Mouse (Mus musculus) liver, embryonic 13.5 days (tissue): ENCODE data around the gene Rpap3. TPM values are rescaled to one million over a fixed set of nuclear protein-coding genes. Genes with fewer than 3 reads are reported as not detected.

Source experiments
- ATAC-seq: fragments of 200-750 bp; cut with Nextera tagmentation; 2 replicates; pipeline ENCODE4 v1.8.0; 2017; ENCODE audit warnings: low read depth, mild to moderate bottlenecking, moderate number of reproducible peaks, moderate library complexity
- DNase-seq: peaks from one replicate; pipeline ENCODE4 v3.0.0; 2022
- H3K27ac ChIP-seq: fragments of 300-500 bp; sonication (generic); 2 replicates; pipeline ENCODE4 v1.5.1; 2015; ENCODE audit warnings: moderate library complexity, mild to moderate bottlenecking, inconsistent platforms
- H3K27me3 ChIP-seq: fragments of 300-500 bp; sonication (generic); 2 replicates; pipeline ENCODE4 v1.6.1; 2015; ENCODE audit warnings: mild to moderate bottlenecking, inconsistent platforms
- H3K36me3 ChIP-seq: fragments of 300-500 bp; sonication (generic); 2 replicates; pipeline ENCODE4 v1.6.1; 2015; ENCODE audit warnings: mild to moderate bottlenecking, inconsistent platforms
- H3K4me1 ChIP-seq: fragments of 300-500 bp; sonication (generic); replicated peaks from 2 replicates; pipeline ENCODE4 v1.6.1; 2015; ENCODE audit warnings: inconsistent platforms
- H3K4me2 ChIP-seq: fragments of 300-500 bp; sonication (generic); 2 replicates; pipeline ENCODE4 v1.6.1; 2015; ENCODE audit warnings: inconsistent platforms, mild to moderate bottlenecking, moderate library complexity
- H3K4me3 ChIP-seq: fragments of 300-500 bp; sonication (generic); replicated peaks from 2 replicates; pipeline ENCODE4 v1.5.1; 2015; ENCODE audit warnings: mild to moderate bottlenecking, inconsistent platforms
- H3K9ac ChIP-seq: fragments of 300-500 bp; sonication (generic); 2 replicates; pipeline ENCODE4 v1.6.1; 2015; ENCODE audit warnings: mild to moderate bottlenecking, inconsistent platforms
- H3K9me3 ChIP-seq: fragments of 300-500 bp; sonication (generic); replicated peaks from 2 replicates; pipeline ENCODE4 v1.6.1; 2016; ENCODE audit warnings: inconsistent platforms
- WGBS: fragments of 180-500 bp; shearing (Covaris S2); methylation state at CpG from one replicate; pipeline ENCODE4 v1.1.7; 2015; ENCODE audit not compliant: insufficient replicate concordance; 5-methylcytosine and 5-hydroxymethylcytosine counted together
- polyA plus RNA-seq: library from polyadenylated mRNA; unstranded; fragments of >200 nt; fragmentation: Nextera tagmentation; extraction: Ambion mirVana; gene quantifications from 2 replicates; pipeline ENCODE4 v1.2.1, GENCODE M21; 2015

Rpap3 gene
- polyA plus RNA-seq: 13.1 and 17.4 TPM in 2 replicates

GRCm38 (mm10) chr15:97705211-97706050, at the start of gene Rpap3:
TSS of gene Rpap3 (minus strand) at chr15:97705825.
- H3K27me3 ChIP-seq: no peaks in the 10 kb centered on the region
- H3K4me1 ChIP-seq: peaks cover 23% of the 10 kb centered on the region
- under 1% methylated on average over 70 of the region's 71 CpGs for WGBS
- H3K9ac ChIP-seq: peak within 1 kb of the TSS; percentile 86
- H3K9me3 ChIP-seq: no peaks in the 10 kb centered on the region
- DNase-seq: peak; percentile 75
- peak within 1 kb of the TSS; percentile 89 for H3K4me2 ChIP-seq
- peaks cover 25% of the 10 kb centered on the region for H3K36me3 ChIP-seq
- ATAC-seq: peak; percentile 96
- H3K27ac ChIP-seq: 0 out of 2 replicates have a peak within 1 kb of the TSS, but pooled peaks have one; percentile 23
- peak within 1 kb of the TSS; percentile 92 for H3K4me3 ChIP-seq

GRCm38 (mm10) chr15:97755361-97755760, 49.7 kb upstream of the Rpap3 start:
- H3K4me3 ChIP-seq: no peak overlapping the region
- 59% methylated on average over 8 of the region's 8 CpGs for WGBS
- ATAC-seq: no peak; the same call in 1 of the 2 replicates

GRCm38 (mm10) chr15:97754476-97754875, 48.9 kb upstream of the Rpap3 start:
- Histone ChIP-seq H3K36me3 (no peaks in the 10 kb centered on the region), H3K9ac (no peak overlapping the region), H3K4me2 (no peak overlapping the region), H3K4me1 (peaks cover 8% of the 10 kb centered on the region), H3K4me3 (no peak overlapping the region), H3K9me3 (no peaks in the 10 kb centered on the region), H3K27ac (no peak overlapping the region), H3K27me3 (peaks cover 4% of the 10 kb centered on the region; the same call in 1 of the 2 replicates)
- WGBS: 57% methylated on average over 6 of the region's 6 CpGs
- no peak for ATAC-seq
- DNase-seq: no peak

More at GRCm38 (mm10) chr15:97755361-97755760, 49.7 kb upstream of the Rpap3 start:
- no peak overlapping the region for H3K4me2 ChIP-seq
- no peaks in the 10 kb centered on the region for H3K36me3 ChIP-seq
- H3K9ac ChIP-seq: no peak overlapping the region
- DNase-seq: no peak
- peaks cover 4% of the 10 kb centered on the region; the same call in 1 of the 2 replicates for H3K27me3 ChIP-seq
- no peak overlapping the region for H3K27ac ChIP-seq
- peaks cover 12% of the 10 kb centered on the region for H3K4me1 ChIP-seq
- H3K9me3 ChIP-seq: no peaks in the 10 kb centered on the region

- H3K27me3 ChIP-seq: peaks cover 4% of the 10 kb centered on the region; the same call in 1 of the 2 replicates
- H3K4me2 ChIP-seq: no peak overlapping the region
- no peaks in the 10 kb centered on the region for H3K9me3 ChIP-seq
- H3K9ac ChIP-seq: no peak overlapping the region
- no peak for ATAC-seq
- no peak for DNase-seq
- peaks cover 27% of the 10 kb centered on the region for H3K4me1 ChIP-seq
- no peak overlapping the region for H3K4me3 ChIP-seq
- no peak overlapping the region for H3K27ac ChIP-seq
- no peaks in the 10 kb centered on the region for H3K36me3 ChIP-seq
- WGBS: 74% methylated on average over 5 of the region's 5 CpGs
These were observed 46.9 kb upstream of the Rpap3 start for GRCm38 (mm10) chr15:97752491-97752890.

GRCm38 (mm10) chr15:97751676-97752075, 46.1 kb upstream of the Rpap3 start:
- Histone ChIP-seq H3K27me3 (no peaks in the 10 kb centered on the region), H3K4me2 (no peak overlapping the region), H3K4me3 (no peak overlapping the region), H3K27ac (no peak overlapping the region), H3K36me3 (no peaks in the 10 kb centered on the region), H3K9me3 (no peaks in the 10 kb centered on the region), H3K9ac (no peak overlapping the region), H3K4me1 (peaks cover 34% of the 10 kb centered on the region)
- no peak for ATAC-seq
- no peak for DNase-seq
- 78% methylated on average over 2 of the region's 2 CpGs for WGBS

GRCm38 (mm10) chr15:97750697-97751096, 45.1 kb upstream of the Rpap3 start:
- Histone ChIP-seq H3K9me3 (no peaks in the 10 kb centered on the region), H3K4me3 (no peak overlapping the region), H3K4me1 (peaks cover 44% of the 10 kb centered on the region), H3K4me2 (no peak overlapping the region), H3K27ac (no peak overlapping the region), H3K36me3 (no peaks in the 10 kb centered on the region), H3K27me3 (no peaks in the 10 kb centered on the region), H3K9ac (no peak overlapping the region; the same call in 1 of the 2 replicates)
- WGBS: 28% methylated on average over 12 of the region's 12 CpGs
- DNase-seq (no peak), ATAC-seq (no peak)

GRCm38 (mm10) chr15:97749841-97750240, 44.2 kb upstream of the Rpap3 start:
- H3K27me3 ChIP-seq: no peaks in the 10 kb centered on the region
- H3K4me3 ChIP-seq: no peak overlapping the region
- DNase-seq: no peak
- H3K9me3 ChIP-seq: no peaks in the 10 kb centered on the region
- WGBS: 82% methylated on average over 13 of the region's 13 CpGs
- H3K36me3 ChIP-seq: no peaks in the 10 kb centered on the region
- ATAC-seq: no peak
- no peak overlapping the region for H3K27ac ChIP-seq
- H3K4me1 ChIP-seq: peaks cover 52% of the 10 kb centered on the region
- no peak overlapping the region for H3K4me2 ChIP-seq
- H3K9ac ChIP-seq: no peak overlapping the region

- H3K4me3 ChIP-seq: no peak overlapping the region
- no peaks in the 10 kb centered on the region for H3K27me3 ChIP-seq
- WGBS: 80% methylated on average over 9 of the region's 9 CpGs
- no peak overlapping the region for H3K9ac ChIP-seq
- H3K4me1 ChIP-seq: peaks cover 55% of the 10 kb centered on the region
- H3K4me2 ChIP-seq: no peak overlapping the region
- no peak overlapping the region for H3K27ac ChIP-seq
- no peak for ATAC-seq
- no peaks in the 10 kb centered on the region for H3K9me3 ChIP-seq
- no peaks in the 10 kb centered on the region for H3K36me3 ChIP-seq
- no peak for DNase-seq
These were observed 43.8 kb upstream of the Rpap3 start for GRCm38 (mm10) chr15:97749397-97749796.

GRCm38 (mm10) chr15:97748964-97749363, 43.3 kb upstream of the Rpap3 start:
- Histone ChIP-seq H3K36me3 (no peaks in the 10 kb centered on the region), H3K9ac (no peak overlapping the region), H3K9me3 (no peaks in the 10 kb centered on the region), H3K4me2 (no peak overlapping the region), H3K27me3 (no peaks in the 10 kb centered on the region), H3K4me3 (no peak overlapping the region), H3K27ac (no peak overlapping the region), H3K4me1 (peaks cover 60% of the 10 kb centered on the region)
- 75% methylated on average over 4 of the region's 4 CpGs for WGBS
- ATAC-seq (no peak), DNase-seq (no peak)

GRCm38 (mm10) chr15:97748309-97748708, 42.7 kb upstream of the Rpap3 start:
- Histone ChIP-seq H3K9me3 (no peaks in the 10 kb centered on the region), H3K4me2 (no peak overlapping the region), H3K4me1 (peaks cover 63% of the 10 kb centered on the region), H3K36me3 (no peaks in the 10 kb centered on the region), H3K4me3 (no peak overlapping the region), H3K27ac (no peak overlapping the region), H3K27me3 (no peaks in the 10 kb centered on the region), H3K9ac (no peak overlapping the region)
- ATAC-seq: peak; percentile 58
- WGBS: 25% methylated on average over 10 of the region's 10 CpGs
- peak; percentile 30 for DNase-seq

- no peak overlapping the region for H3K4me2 ChIP-seq
- H3K27me3 ChIP-seq: no peaks in the 10 kb centered on the region
- ATAC-seq: no peak
- 68% methylated on average over 4 of the region's 4 CpGs for WGBS
- no peak overlapping the region for H3K4me3 ChIP-seq
- H3K9ac ChIP-seq: no peak overlapping the region
- no peak for DNase-seq
- H3K36me3 ChIP-seq: no peaks in the 10 kb centered on the region
- peaks cover 63% of the 10 kb centered on the region for H3K4me1 ChIP-seq
- H3K27ac ChIP-seq: no peak overlapping the region
- H3K9me3 ChIP-seq: no peaks in the 10 kb centered on the region
These were observed 41.9 kb upstream of the Rpap3 start for GRCm38 (mm10) chr15:97747486-97747885.
